Mouse (Mus musculus) CH12.LX (cell line): ENCODE data around the gene Kcnj6. TPM values are rescaled to one million over a fixed set of nuclear protein-coding genes. Genes with fewer than 3 reads are reported as not detected.

Source experiments
- DNase-seq: peaks from one replicate; pipeline ENCODE4 v3.0.0-alpha.2; 2013; ENCODE audit errors: extremely low read depth
- H3K27ac ChIP-seq: 2 replicates; pipeline ENCODE4 v1.5.1; 2012; ENCODE audit warnings: low read depth, mild to moderate bottlenecking, control low read depth, moderate library complexity; ENCODE audit not compliant: insufficient read depth
- H3K27me3 ChIP-seq: replicated peaks from 2 replicates; pipeline ENCODE3; 2012; ENCODE audit warnings: inconsistent platforms
- H3K36me3 ChIP-seq, 2 experiments: replicated peaks in 1 of 2; 2 replicates each; pipeline versions ENCODE3 to v1.6.1; 2012; ENCODE audit warnings: inconsistent platforms in 1 of 2, low read length in 1 of 2, mild to moderate bottlenecking in 1 of 2, mixed read lengths in 1 of 2, moderate library complexity in 1 of 2; ENCODE audit not compliant: control insufficient read depth in 1 of 2, insufficient read depth in 1 of 2
- H3K4me1 ChIP-seq, 2 experiments: 2 replicates each; pipeline ENCODE4 v1.6.1; 2012; ENCODE audit warnings: inconsistent platforms in 1 of 2, moderate library complexity in 1 of 2; ENCODE audit not compliant: insufficient read depth in 2 of 2, control insufficient read depth in 1 of 2
- H3K4me2 ChIP-seq: 2 replicates; pipeline ENCODE4 v1.6.1; 2012; ENCODE audit warnings: low read depth, mild to moderate bottlenecking, control low read depth; ENCODE audit not compliant: poor library complexity, insufficient read depth, severe bottlenecking
- H3K4me3 ChIP-seq, 3 experiments: fragments of 150-350 bp in 1 of 3; sonication (generic) in 1 of 3; replicated peaks in 1 of 3; 2 replicates each; pipeline versions ENCODE3 to v1.5.1; 2011 to 2012; ENCODE audit warnings: low read depth in 2 of 3, low read length in 2 of 3, mild to moderate bottlenecking in 2 of 3, moderate library complexity in 2 of 3, control low read depth in 1 of 3, improper control_type of control experiment in 1 of 3, inconsistent platforms in 1 of 3, mixed read lengths in 1 of 3; ENCODE audit not compliant: poor library complexity in 1 of 3
- H3K79me2 ChIP-seq: replicated peaks from 2 replicates; pipeline ENCODE4 v1.6.1; 2012; ENCODE audit warnings: mild to moderate bottlenecking, moderate library complexity; ENCODE audit not compliant: control insufficient read depth, poor library complexity, insufficient read depth, severe bottlenecking; ENCODE audit errors: extremely low read depth
- H3K9ac ChIP-seq: 2 replicates; pipeline ENCODE4 v1.6.1; 2012; ENCODE audit warnings: low read depth, mild to moderate bottlenecking, control low read depth, moderate library complexity; ENCODE audit not compliant: insufficient read depth
- H3K9me3 ChIP-seq: replicated peaks from 2 replicates; pipeline ENCODE3; 2012; ENCODE audit warnings: low read length, inconsistent platforms, mixed read lengths
- CHD2 ChIP-seq: IDR thresholded peaks from 2 replicates; pipeline ENCODE4 v1.6.1; 2011; ENCODE audit warnings: low read length, improper control_type of control experiment
- E2F4 ChIP-seq: IDR thresholded peaks from 2 replicates; pipeline ENCODE4 v1.6.1; 2011; ENCODE audit warnings: low read depth, low read length, improper control_type of control experiment; ENCODE audit not compliant: insufficient replicate concordance
- ELF1 ChIP-seq: IDR thresholded peaks from 2 replicates; pipeline ENCODE4 v1.6.1; 2014; ENCODE audit warnings: low read depth, mild to moderate bottlenecking, inconsistent platforms, low read length, improper control_type of control experiment
- ETS1 ChIP-seq: conservative IDR thresholded peaks from 2 replicates; pipeline ENCODE4 v1.6.1; 2012; ENCODE audit warnings: low read depth, mild to moderate bottlenecking, inconsistent platforms, low read length, improper control_type of control experiment, moderate library complexity
- IRF4 ChIP-seq: IDR thresholded peaks from 2 replicates; pipeline ENCODE4 v1.6.1; 2014; ENCODE audit warnings: low read depth, mild to moderate bottlenecking, inconsistent platforms, low read length, improper control_type of control experiment
- JUN ChIP-seq: IDR thresholded peaks from 2 replicates; pipeline ENCODE4 v1.6.1; 2011; ENCODE audit warnings: low read depth, mild to moderate bottlenecking, low read length, improper control_type of control experiment, moderate library complexity; ENCODE audit not compliant: insufficient read depth
- KAT2A ChIP-seq: IDR thresholded peaks from 2 replicates; pipeline ENCODE4 v1.6.1; 2012; ENCODE audit warnings: low read length, improper control_type of control experiment, inconsistent platforms; ENCODE audit not compliant: insufficient replicate concordance
- MAFK ChIP-seq: IDR thresholded peaks from 2 replicates; pipeline ENCODE4 v1.6.1; 2011; ENCODE audit warnings: low read length, improper control_type of control experiment; ENCODE audit not compliant: insufficient replicate concordance
- MAX ChIP-seq: IDR thresholded peaks from 2 replicates; pipeline ENCODE4 v1.6.1; 2011; ENCODE audit warnings: low read length, improper control_type of control experiment
- MAZ ChIP-seq: IDR thresholded peaks from 2 replicates; pipeline ENCODE4 v1.6.1; 2012; ENCODE audit warnings: low read depth, mild to moderate bottlenecking, inconsistent platforms, low read length, improper control_type of control experiment, moderate library complexity
- MYC ChIP-seq: IDR thresholded peaks from 2 replicates; pipeline ENCODE4 v1.6.1; 2011; ENCODE audit warnings: low read depth, mild to moderate bottlenecking, improper control_type of control experiment, low read length
- NELFE ChIP-seq: IDR thresholded peaks from 2 replicates; pipeline ENCODE4 v1.6.1; 2011; ENCODE audit warnings: low read depth, low read length, improper control_type of control experiment
- NRF1 ChIP-seq: IDR thresholded peaks from 2 replicates; pipeline ENCODE4 v1.6.1; 2014; ENCODE audit warnings: low read depth, mild to moderate bottlenecking, inconsistent platforms, low read length, improper control_type of control experiment, moderate library complexity
- PAX5 ChIP-seq: IDR thresholded peaks from 2 replicates; pipeline ENCODE4 v1.6.1; 2012; ENCODE audit warnings: low read length, inconsistent platforms, mixed read lengths
- POLR2A ChIP-seq: IDR thresholded peaks from 2 replicates; pipeline ENCODE4 v1.6.1; 2011; ENCODE audit warnings: low read depth, mild to moderate bottlenecking, improper control_type of control experiment, low read length
- RAD21 ChIP-seq: IDR thresholded peaks from 2 replicates; pipeline ENCODE4 v1.6.1; 2011; ENCODE audit warnings: low read depth, mild to moderate bottlenecking, low read length, improper control_type of control experiment, moderate library complexity
- SIN3A ChIP-seq: IDR thresholded peaks from 2 replicates; pipeline ENCODE4 v1.6.1; 2012; ENCODE audit warnings: low read length, improper control_type of control experiment, inconsistent platforms
- SMC3 ChIP-seq: IDR thresholded peaks from 2 replicates; pipeline ENCODE4 v1.6.1; 2011; ENCODE audit warnings: low read depth, low read length, improper control_type of control experiment
- TBP ChIP-seq: conservative IDR thresholded peaks from 2 replicates; pipeline ENCODE4 v1.6.1; 2011; ENCODE audit warnings: low read depth, low read length, improper control_type of control experiment
- TCF12 ChIP-seq: IDR thresholded peaks from 2 replicates; pipeline ENCODE4 v1.6.1; 2014; ENCODE audit warnings: low read depth, mild to moderate bottlenecking, inconsistent platforms, low read length, improper control_type of control experiment
- UBTF ChIP-seq: IDR thresholded peaks from 2 replicates; pipeline ENCODE4 v1.6.1; 2012; ENCODE audit warnings: low read depth, mild to moderate bottlenecking, inconsistent platforms, low read length, improper control_type of control experiment, moderate library complexity
- USF1 ChIP-seq: IDR thresholded peaks from 2 replicates; pipeline ENCODE4 v1.6.1; 2014; ENCODE audit warnings: low read depth, mild to moderate bottlenecking, inconsistent platforms, low read length, improper control_type of control experiment
- ZC3H11A ChIP-seq: IDR thresholded peaks from 2 replicates; pipeline ENCODE4 v1.6.1; 2012; ENCODE audit warnings: low read depth, mild to moderate bottlenecking, inconsistent platforms, low read length, improper control_type of control experiment
- ZKSCAN1 ChIP-seq: IDR thresholded peaks from 2 replicates; pipeline ENCODE4 v1.6.1; 2012; ENCODE audit warnings: low read depth, inconsistent platforms, low read length, improper control_type of control experiment, borderline replicate concordance
- ZMIZ1 ChIP-seq: IDR thresholded peaks from 2 replicates; pipeline ENCODE4 v1.6.1; 2012; ENCODE audit warnings: low read depth, mild to moderate bottlenecking, inconsistent platforms, low read length, improper control_type of control experiment
- dilution Hi-C: fragments of 300-500 bp; cut with MboI; formaldehyde crosslinking; loops from 2 replicates; pipeline ENCODE4 v1.14.3; 2020; ENCODE audit warnings: low sequenced_read_pairs; ENCODE audit not compliant: extremely low pct_unique_long_range_greater_than_20kb, extremely low pct_ligation_motif_present
- in situ Hi-C: fragments of 300-500 bp; cut with MboI; formaldehyde crosslinking; loops from 3 replicates; pipeline ENCODE4 v1.14.3; 2019; ENCODE audit warnings: low sequenced_read_pairs, low pct_ligation_motif_present, low pct_unique_long_range_greater_than_20kb, mixed read lengths
- polyA plus RNA-seq: library from polyadenylated mRNA; unstranded; fragments of >175 nt; gene quantifications from 2 replicates; pipeline ENCODE4 v1.2.1, GENCODE M21; 2012; ENCODE audit warnings: low read depth; ENCODE audit not compliant: insufficient read length
- total RNA-seq, 2 experiments: library from RNA; depleted of rRNA; stranded (reverse); fragments of 300-350 nt in 1 of 2; fragments of >200 nt in 1 of 2; gene quantifications; 2 replicates each; pipeline ENCODE4 v1.2.3; 2012 to 2014

Gene Kcnj6
- total and polyA plus RNA-seq, 3 experiments: not detected

GRCm38 (mm10) chr16:94701971-94702370 is 295.5 kb downstream of the Kcnj6 start:
- H3K79me2 ChIP-seq: no peaks in the 10 kb centered on the region
- no peaks in the 10 kb centered on the region for H3K27me3 ChIP-seq
- DNase-seq: no peak
- dilution Hi-C loops (no loop called here), in situ Hi-C loops (no loop called here)
- TF ChIP-seq NELFE (no peak), IRF4 (no peak), ZC3H11A (no peak), MAFK (no peak), NRF1 (no peak), USF1 (no peak), TCF12 (no peak), CHD2 (no peak), ETS1 (no peak), MAZ (no peak), SMC3 (no peak), RAD21 (no peak), MYC (no peak), E2F4 (no peak), KAT2A (no peak), POLR2A (no peak), MAX (no peak), JUN (no peak)
- no peak overlapping the region for H3K4me2 ChIP-seq
- H3K27ac ChIP-seq: no peak overlapping the region
- peaks cover 0 to 8% of the 10 kb centered on the region in 2 experiments; a peak in 1 of 4 replicates for H3K4me1 ChIP-seq
- no peak overlapping the region for H3K4me3 ChIP-seq
- no peak overlapping the region for H3K9ac ChIP-seq
- peaks cover 17% of the 10 kb centered on the region for H3K9me3 ChIP-seq
- no peaks in the 10 kb centered on the region for H3K36me3 ChIP-seq

GRCm38 (mm10) chr16:94701141-94701540 is 296.4 kb downstream of the Kcnj6 start:
- Histone ChIP-seq H3K4me2 (no peak overlapping the region), H3K4me1 (peaks cover 0 to 8% of the 10 kb centered on the region in 2 experiments; a peak in 1 of 4 replicates), H3K4me3 (no peak overlapping the region), H3K9ac (no peak overlapping the region), H3K27me3 (no peaks in the 10 kb centered on the region), H3K36me3 (peaks cover 3 to 4% of the 10 kb centered on the region in 2 experiments), H3K27ac (no peak overlapping the region)
- dilution Hi-C loops: no loop called here
- no peak for DNase-seq
- TF ChIP-seq UBTF (no peak), POLR2A (no peak), MAFK (no peak), TBP (no peak), ZKSCAN1 (no peak), IRF4 (no peak), ZC3H11A (no peak), ELF1 (no peak), ZMIZ1 (no peak), PAX5 (no peak), SIN3A (no peak), CHD2 (no peak), MYC (no peak)
- TF ChIP-seq, all 38 proteins: peak for 0
- no peaks in the 10 kb centered on the region for H3K79me2 ChIP-seq
- in situ Hi-C loops: no loop called here
- peaks cover 23% of the 10 kb centered on the region for H3K9me3 ChIP-seq
